Mouse (Mus musculus) small intestine, adult 2 months (tissue): ENCODE results near the gene BC107364.
"Not testable (repeated sequence)": the region's sequence is repeated elsewhere in the genome, so short reads cannot be mapped to it uniquely, and the experiment has no call there.

Experiments used
- CTCF ChIP-seq: fragments of 200-500 bp; IDR thresholded peaks from 2 replicates; pipeline ENCODE4 v1.5.1; 2012; ENCODE audit warnings: low read depth, mild to moderate bottlenecking, control low read depth, inconsistent platforms, low read length, moderate library complexity, mixed read lengths; ENCODE audit not compliant: insufficient replicate concordance, insufficient read length; ENCODE audit errors: extremely low read depth
- POLR2A ChIP-seq: fragments of 200-500 bp; IDR thresholded peaks from 2 replicates; pipeline ENCODE4 v1.6.1; 2012; ENCODE audit warnings: low read depth, mild to moderate bottlenecking, control low read depth, inconsistent platforms, low read length, moderate library complexity

- TF ChIP-seq CTCF, POLR2A: not testable (repeated sequence)
Measured at GRCm38 (mm10) chr3:96496620-96497275, 44.6 kb upstream of the BC107364 start.
